In genomic region chr2:59266428-59266827, GRCm38 (mm10) we compare ENCODE assay signal across 9 mouse cellular contexts.
"Had no signal": no experiment of that assay in that cellular context is flagged by ENCODE, and none has a peak within 500 bp of the region (broad histone marks: within the 10 kb centered on the region; RNA-seq: fewer than 3 reads in every experiment).

No protein-coding gene starts in this region.

- ATAC-seq: lung, postnatal 0 days; midbrain, embryonic 13.5 days had no signal

- H3K27ac ChIP-seq: liver, embryonic 15.5 days; midbrain, embryonic 13.5 days had no signal

- H3K9me3 ChIP-seq: liver, embryonic 15.5 days; midbrain, embryonic 13.5 days had no signal

- DNase-seq: kidney, postnatal 25 days; layer of hippocampus, postnatal 36 days; lung, adult 2 months; lung, postnatal 36 days; thymus, postnatal 36 days had no signal

- H3K9ac ChIP-seq: liver, embryonic 15.5 days; midbrain, embryonic 13.5 days had no signal

- H3K36me3 ChIP-seq: liver, embryonic 15.5 days; midbrain, embryonic 13.5 days had no signal

- H3K4me2 ChIP-seq: liver, embryonic 11.5 days; liver, embryonic 15.5 days; midbrain, embryonic 13.5 days had no signal

- H3K4me3 ChIP-seq: liver, embryonic 15.5 days; midbrain, embryonic 13.5 days had no signal

- H3K27me3 ChIP-seq: liver, embryonic 15.5 days; midbrain, embryonic 13.5 days had no signal

- H3K4me1 ChIP-seq: liver, embryonic 15.5 days; midbrain, embryonic 13.5 days had no signal
